Mouse (Mus musculus): ENCODE measurements around the gene Eif4b.

Gene Eif4b

GRCm38 (mm10) chr15:102065661-102066325 lies 7.8 kb upstream of the Eif4b start:
- CTCF ChIA-PET = interaction anchor here (0.6 to 2.6 kb wide), 93 partner anchors 8 to 1012 kb away, joined by 3 to 93 read pairs (median 4); partner anchors contain the start of genes Krt8 (in 3 of the 4), Tns2 (in 2 of the 4) and Krt75 (in 1 of the 4)

GRCm38 (mm10) chr15:102070476-102071467 lies 2.8 kb upstream of the Eif4b start:
- CTCF ChIA-PET = interaction anchor here in 3 of 4 experiments (0.6 to 5.7 kb wide), 9 partner anchors 9 to 574 kb away, joined by 3 to 35 read pairs (median 3); partner anchors contain the start of gene Krt8 (in 1 of the 3)
- POLR2A ChIA-PET = interaction anchor here (0.6 to 2.4 kb wide), 14 partner anchors 9 to 755 kb away, joined by 3 to 6 read pairs (median 3); partner anchors contain the start of gene Tns2 (in 1 of the 4)

More at GRCm38 (mm10) chr15:102065661-102066325, 7.8 kb upstream of the Eif4b start:
- POLR2A ChIA-PET = interaction anchor here (0.7 to 3.1 kb wide), 26 partner anchors 8 to 404 kb away, joined by 3 to 14 read pairs (median 4); partner anchors contain the start of genes Krt8 (in 2 of the 4) and Eif4b (in 1 of the 4)

DNA sequence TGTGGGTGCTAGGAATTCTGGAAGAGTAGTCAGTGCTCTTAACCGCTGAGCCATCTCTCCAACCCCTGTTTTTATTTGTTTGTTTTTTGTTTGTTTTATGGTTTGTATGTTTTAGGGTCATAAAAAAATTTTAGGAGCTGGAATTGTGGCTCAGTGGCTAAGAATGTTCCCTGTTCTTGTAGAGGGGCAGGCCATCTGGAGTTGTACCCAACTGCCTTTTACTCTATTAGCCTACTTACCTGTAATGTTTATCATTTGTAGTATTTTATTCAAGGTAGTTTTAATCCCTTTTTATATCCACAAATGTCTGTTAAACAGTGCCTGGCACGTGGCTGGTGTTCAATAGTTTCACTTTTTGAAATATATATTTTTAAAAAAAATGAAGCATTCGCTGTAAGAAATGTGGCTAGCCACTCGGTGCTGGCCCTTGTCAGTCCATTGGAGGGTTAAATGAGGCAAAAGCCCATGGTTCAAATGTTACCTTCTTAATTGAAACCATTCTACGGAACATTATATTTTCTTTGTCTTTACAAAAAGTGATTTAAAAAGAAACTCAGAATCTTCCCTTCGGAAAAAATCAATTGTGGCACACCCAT lies 512 bp upstream of the Eif4b start:
- CTCF ChIA-PET = interaction anchor here in 1 of 4 experiments (0.6 to 1.2 kb wide), 4 partner anchors 28 to 757 kb away, joined by 4 to 7 read pairs (median 4); partner anchors contain the start of gene Tns2
- POLR2A ChIA-PET = interaction anchor here (0.6 to 6.2 kb wide), 69 partner anchors 8 to 845 kb away, joined by 3 to 63 read pairs (median 4); partner anchors contain the start of genes Tns2 (in 4 of the 4), Spryd3 (in 3 of the 4), Tarbp2 (in 2 of the 4) and Atg101 (in 1 of the 4)

- CTCF ChIA-PET = interaction anchor here in 1 of 4 experiments (0.6 to 1.2 kb wide), 3 partner anchors 26 to 56 kb away, joined by 3 to 7 read pairs (median 4); partner anchors contain the start of gene Tns2
Observed at GRCm38 (mm10) chr15:102074070-102074731, 628 bp downstream of the Eif4b start.

GRCm38 (mm10) chr15:102074876-102075585 lies 1.5 kb downstream of the Eif4b start:
- CTCF ChIA-PET = interaction anchor here in 2 of 4 experiments (0.5 to 1.6 kb wide), 3 partner anchors 26 to 200 kb away, joined by 3 read pairs; partner anchors contain the start of gene Tns2 (in 1 of the 2)

More at GRCm38 (mm10) chr15:102074070-102074731, 628 bp downstream of the Eif4b start:
- POLR2A ChIA-PET = interaction anchor here (0.8 to 6.2 kb wide), 36 partner anchors 8 to 444 kb away, joined by 3 to 127 read pairs (median 6); partner anchors contain the start of genes Tns2 (in 3 of the 4), Csad (in 1 of the 4), Krt18 (in 1 of the 4) and Krt8 (in 1 of the 4)

GRCm38 (mm10) chr15:102077111-102077677 lies 3.6 kb downstream of the Eif4b start:
- ChIA-PET POLR2A (interaction anchor here in 2 of 4 experiments (0.7 to 6.2 kb wide), 20 partner anchors 12 to 1235 kb away, joined by 3 to 127 read pairs (median 4); partner anchors contain the start of genes Sp1 (in 1 of the 2), Spryd3 (in 1 of the 2) and Tns2 (in 1 of the 2)), CTCF (interaction anchor here in 1 of 4 experiments (1.3 kb wide), 1 partner anchor 30 kb away, joined by 5 read pairs; no protein-coding TSS in a partner anchor)

More at GRCm38 (mm10) chr15:102074876-102075585, 1.5 kb downstream of the Eif4b start:
- POLR2A ChIA-PET = interaction anchor here in 2 of 4 experiments (0.7 to 6.2 kb wide), 31 partner anchors 8 to 945 kb away, joined by 3 to 127 read pairs (median 6); partner anchors contain the start of genes Tns2 (in 2 of the 2), Csad (in 1 of the 2), Krt8 (in 1 of the 2) and Soat2 (in 1 of the 2)

DNA sequence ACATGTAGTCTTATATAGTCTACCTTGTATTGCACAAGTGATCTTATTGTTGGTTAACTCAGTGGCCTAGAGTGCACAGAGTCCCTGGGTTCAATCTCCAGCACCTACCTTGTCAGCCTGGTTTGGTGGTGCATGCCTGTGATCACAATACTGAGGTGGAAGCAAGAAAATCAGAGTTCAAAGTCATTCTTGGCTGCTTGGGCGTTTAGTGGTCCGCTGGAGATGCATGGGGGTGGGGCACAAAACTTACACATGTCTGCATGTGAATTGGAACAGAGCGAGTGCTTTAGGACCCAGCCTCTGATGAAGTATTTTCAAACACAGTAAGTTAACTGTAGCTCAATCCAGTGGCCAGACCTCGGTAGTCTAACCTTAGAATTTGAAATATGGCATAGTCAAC lies 5.6 kb downstream of the Eif4b start:
- CTCF ChIA-PET = interaction anchor here in 2 of 4 experiments (0.7 to 2.6 kb wide), 5 partner anchors 18 to 95 kb away, joined by 3 to 7 read pairs (median 3); partner anchors contain the start of gene Tns2 (in 1 of the 2)
- POLR2A ChIA-PET = interaction anchor here (0.6 to 4.7 kb wide), 22 partner anchors 9 to 1056 kb away, joined by 3 to 125 read pairs (median 5); partner anchors contain the start of genes Soat2 (in 2 of the 4), Spryd3 (in 2 of the 4), Tns2 (in 2 of the 4) and Zfp740 (in 1 of the 4)

GRCm38 (mm10) chr15:102079924-102080323 lies 6.4 kb downstream of the Eif4b start:
- POLR2A ChIA-PET = interaction anchor here (0.7 to 4.7 kb wide), 29 partner anchors 10 to 1056 kb away, joined by 3 to 125 read pairs (median 4); partner anchors contain the start of genes Spryd3 (in 3 of the 4), Tns2 (in 3 of the 4), Espl1 (in 1 of the 4) and Soat2 (in 1 of the 4)
- CTCF ChIA-PET = interaction anchor here in 3 of 4 experiments (0.6 to 2.6 kb wide), 12 partner anchors 8 to 824 kb away, joined by 3 to 7 read pairs (median 4); partner anchors contain the start of genes Tns2 (in 2 of the 3) and Spryd3 (in 1 of the 3)

GRCm38 (mm10) chr15:102080429-102080828 lies 6.9 kb downstream of the Eif4b start:
- CTCF ChIA-PET = interaction anchor here in 3 of 4 experiments (0.6 to 2.6 kb wide), 11 partner anchors 9 to 825 kb away, joined by 3 to 7 read pairs (median 4); partner anchors contain the start of genes Tns2 (in 2 of the 3) and Spryd3 (in 1 of the 3)
- POLR2A ChIA-PET = interaction anchor here (0.8 to 4.7 kb wide), 25 partner anchors 8 to 391 kb away, joined by 3 to 125 read pairs (median 5); partner anchors contain the start of genes Spryd3 (in 3 of the 4), Tns2 (in 2 of the 4), Eif4b (in 1 of the 4) and Espl1 (in 1 of the 4)

GRCm38 (mm10) chr15:102082148-102082547 lies 8.6 kb downstream of the Eif4b start:
- CTCF ChIA-PET = interaction anchor here in 3 of 4 experiments (0.6 to 1.9 kb wide), 10 partner anchors 12 to 78 kb away, joined by 3 to 9 read pairs (median 3); partner anchors contain the start of genes Krt8 (in 1 of the 3), Soat2 (in 1 of the 3) and Tns2 (in 1 of the 3)
- POLR2A ChIA-PET = interaction anchor here (0.7 to 4.7 kb wide), 31 partner anchors 7 to 389 kb away, joined by 3 to 125 read pairs (median 5); partner anchors contain the start of genes Eif4b (in 3 of the 4), Tns2 (in 3 of the 4), Mfsd5 (in 1 of the 4) and Soat2 (in 1 of the 4)

DNA sequence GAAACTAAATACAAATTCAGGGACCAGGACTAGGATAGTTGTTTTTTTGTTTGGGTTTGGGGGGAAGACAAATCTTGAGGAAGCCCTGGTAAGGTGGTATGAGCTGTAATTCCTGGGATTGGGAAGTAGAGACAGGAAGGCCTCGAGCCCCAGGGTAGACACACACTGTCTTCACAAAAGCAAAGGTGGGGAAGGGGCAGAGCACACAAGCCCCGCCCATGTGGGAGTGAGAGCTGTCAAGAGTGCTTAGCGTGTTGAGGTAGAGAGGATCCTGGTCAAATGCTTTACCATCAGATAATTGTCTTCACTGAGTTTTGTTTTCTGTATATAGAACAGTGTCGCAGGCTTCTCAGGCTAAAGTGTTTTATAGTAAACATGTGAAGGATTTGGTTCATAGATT lies 9.5 kb downstream of the Eif4b start:
- POLR2A ChIA-PET = interaction anchor here in 3 of 4 experiments (0.6 to 4.7 kb wide), 22 partner anchors 8 to 322 kb away, joined by 3 to 125 read pairs (median 6); partner anchors contain the start of genes Eif4b (in 2 of the 3), Mfsd5 (in 1 of the 3), Soat2 (in 1 of the 3) and Sp1 (in 1 of the 3)
- CTCF ChIA-PET = interaction anchor here in 3 of 4 experiments (0.6 to 1.9 kb wide), 9 partner anchors 11 to 842 kb away, joined by 3 to 9 read pairs (median 4); partner anchors contain the start of genes Krt8 (in 1 of the 3), Soat2 (in 1 of the 3) and Tns2 (in 1 of the 3)

DNA sequence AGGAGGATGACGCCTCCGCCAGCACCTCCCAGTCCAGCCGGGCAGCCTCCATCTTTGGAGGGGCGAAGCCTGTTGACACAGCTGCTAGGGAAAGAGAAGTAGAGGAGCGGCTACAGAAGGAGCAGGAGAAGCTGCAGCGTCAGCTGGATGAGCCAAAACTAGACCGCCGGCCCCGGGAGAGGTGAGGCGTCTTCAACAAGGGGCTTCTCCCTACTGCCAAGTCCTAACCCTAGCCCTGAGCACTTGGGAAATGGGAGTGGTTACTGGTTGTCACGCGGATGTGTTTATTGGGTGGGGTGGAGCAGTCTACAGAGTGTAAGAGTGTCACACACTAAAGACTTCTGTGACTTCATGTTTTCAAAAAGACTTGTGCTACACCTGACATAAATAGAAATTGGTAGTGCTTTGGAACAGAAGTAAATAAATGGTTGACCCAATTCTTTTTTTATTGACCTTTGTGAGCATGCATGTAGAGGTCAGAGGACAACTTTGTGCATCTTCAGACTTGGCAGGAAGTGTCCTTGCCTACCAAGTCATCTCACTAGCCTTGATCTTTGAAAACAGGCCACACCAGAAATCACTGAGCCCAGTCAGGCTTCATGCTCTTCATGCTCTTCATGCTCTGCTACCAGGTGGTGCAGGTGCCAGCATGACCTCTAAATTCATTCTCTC lies 16.5 kb downstream of the Eif4b start:
- ChIA-PET CTCF (interaction anchor here in 3 of 4 experiments (0.6 to 1.8 kb wide), 3 partner anchors 10 to 135 kb away, joined by 3 to 6 read pairs (median 3); partner anchors contain the start of gene Tns2 (in 1 of the 3)), POLR2A (interaction anchor here in 2 of 4 experiments (0.6 to 11.3 kb wide), 8 partner anchors 9 to 855 kb away, joined by 3 to 127 read pairs (median 14); partner anchors contain the start of genes Spryd3 (in 1 of the 2) and Tns2 (in 1 of the 2))

GRCm38 (mm10) chr15:102091063-102091679 lies 17.6 kb downstream of the Eif4b start:
- ChIA-PET POLR2A (interaction anchor here in 2 of 4 experiments (0.5 to 11.3 kb wide), 11 partner anchors 9 to 795 kb away, joined by 3 to 127 read pairs (median 4); partner anchors contain the start of genes Tns2 (in 2 of the 2) and Eif4b (in 1 of the 2)), CTCF (interaction anchor here in 2 of 4 experiments (1.0 to 2.7 kb wide), 4 partner anchors 9 to 34 kb away, joined by 3 to 10 read pairs (median 5); partner anchors contain the start of gene Tns2 (in 1 of the 2))

All from embryonic stem cell, embryonic (primary cell).